Mouse (Mus musculus) G1E (cell line): ENCODE results near the gene Map6. TPM values are rescaled to one million over a fixed set of nuclear protein-coding genes. Genes with fewer than 3 reads are reported as not detected.
"Not testable (repeated sequence)": the region's sequence is repeated elsewhere in the genome, so short reads cannot be mapped to it uniquely, and the experiment has no call there.

Experiments used
- ATAC-seq: 2 replicates; pipeline ENCODE4 v1.8.0; 2016; ENCODE audit warnings: mild to moderate bottlenecking; ENCODE audit not compliant: insufficient number of reproducible peaks, poor library complexity, low FRiP score, severe bottlenecking; ENCODE audit errors: extremely low read depth
- DNase-seq: peaks from one replicate; pipeline ENCODE4 v3.0.0; 2012; ENCODE audit warnings: low spot score
- H3K27me3 ChIP-seq: 2 replicates; pipeline ENCODE4 v1.6.1; 2012; ENCODE audit warnings: mild to moderate bottlenecking, low read length, inconsistent platforms; ENCODE audit not compliant: insufficient read depth
- H3K36me3 ChIP-seq: replicated peaks from 2 replicates; pipeline ENCODE3; 2012; ENCODE audit warnings: mild to moderate bottlenecking, inconsistent platforms
- H3K4me1 ChIP-seq: 2 replicates; pipeline ENCODE4 v1.6.1; 2012; ENCODE audit warnings: low read depth, low read length, inconsistent platforms, mixed read lengths; ENCODE audit not compliant: insufficient read depth
- H3K4me3 ChIP-seq: 2 replicates; pipeline ENCODE4 v1.5.1; 2012; ENCODE audit warnings: low read depth, mild to moderate bottlenecking, inconsistent platforms, low read length, moderate library complexity, mixed read lengths
- H3K9me3 ChIP-seq: replicated peaks from 2 replicates; pipeline ENCODE4 v1.6.1; 2012; ENCODE audit warnings: inconsistent platforms
- CTCF ChIP-seq: IDR thresholded peaks from 2 replicates; pipeline ENCODE4 v1.5.1; 2012; ENCODE audit warnings: low read depth, low read length, inconsistent platforms, mixed read lengths
- GATA1 ChIP-seq: IDR thresholded peaks from 2 replicates; pipeline ENCODE4 v1.6.1; 2012; ENCODE audit warnings: borderline replicate concordance, low read length, inconsistent platforms, mixed read lengths
- GATA2 ChIP-seq: IDR thresholded peaks from 2 replicates; pipeline ENCODE4 v1.6.1; 2012; ENCODE audit warnings: low read depth, low read length, inconsistent platforms, borderline replicate concordance
- POLR2AphosphoS5 ChIP-seq: IDR thresholded peaks from 2 replicates; pipeline ENCODE4 v1.6.1; 2012; ENCODE audit warnings: low read depth, low read length, inconsistent platforms; ENCODE audit not compliant: insufficient replicate concordance
- TAL1 ChIP-seq: conservative IDR thresholded peaks from 2 replicates; pipeline ENCODE4 v1.6.1; 2012; ENCODE audit warnings: low read depth, low read length, inconsistent platforms, mixed read lengths
- polyA plus RNA-seq: library from polyadenylated mRNA; stranded (reverse); fragments of >175 nt; gene quantifications from 2 replicates; pipeline ENCODE4 v1.2.3, GENCODE M21; 2012
- total RNA-seq, 2 experiments: library from RNA; stranded (forward) in 1 of 2; stranded (reverse) in 1 of 2; fragments of 200-1000 nt in 1 of 2; fragments of >200 nt in 1 of 2; fragmentation: Nextera tagmentation in 1 of 2; gene quantifications; 2 replicates each; pipeline ENCODE4 v1.2.3; 2014 to 2017

The Map6 gene
- total and polyA plus RNA-seq, 3 experiments: 0.11 TPM; not detected in 2

- ATAC-seq: no peak
- DNase-seq: peak; percentile 39
- TF ChIP-seq CTCF (peak; percentile 58; the same call in 1 of the 2 replicates), GATA1 (no peak)
- Histone ChIP-seq H3K36me3 (no peaks in the 10 kb centered on the region), H3K9me3 (no peaks in the 10 kb centered on the region), H3K4me1 (no peaks in the 10 kb centered on the region), H3K4me3 (no peak overlapping the region), H3K27me3 (peaks cover 28% of the 10 kb centered on the region)
Measured at GRCm38 (mm10) chr7:99365069-99365468, 97.8 kb downstream of the Map6 start.

DNA sequence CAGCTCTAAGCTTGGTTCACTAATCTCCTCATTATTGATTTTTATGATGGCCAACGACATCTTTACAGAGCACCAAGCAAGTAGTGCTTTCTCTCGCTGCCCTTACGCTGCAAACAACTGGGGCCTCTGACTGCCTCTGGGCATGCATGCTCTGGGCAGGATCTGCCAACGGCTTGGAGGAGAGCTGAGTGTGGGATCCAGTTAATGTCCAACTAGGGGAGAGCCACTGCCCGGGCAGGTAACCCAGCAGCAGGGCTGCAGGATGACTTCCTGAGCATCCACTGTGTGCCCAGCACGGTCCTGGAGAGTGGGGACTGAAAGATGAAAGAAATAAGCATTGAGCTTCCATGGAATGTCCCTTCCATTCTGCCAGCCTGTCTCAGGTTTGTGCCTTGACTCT lies 99.5 kb downstream of the Map6 start:
- ATAC-seq (no peak), DNase-seq (no peak)
- TF ChIP-seq POLR2AphosphoS5 (no peak), CTCF (no peak), GATA1 (no peak), GATA2 (no peak), TAL1 (no peak)
- no peaks in the 10 kb centered on the region for H3K4me1 ChIP-seq
- H3K27me3 ChIP-seq: peaks cover 33% of the 10 kb centered on the region
- no peaks in the 10 kb centered on the region for H3K36me3 ChIP-seq
- H3K4me3 ChIP-seq: no peak overlapping the region
- H3K9me3 ChIP-seq: no peaks in the 10 kb centered on the region

- DNase-seq, H3K9me3 ChIP-seq, H3K4me1 ChIP-seq, H3K36me3 ChIP-seq, H3K4me3 ChIP-seq, ATAC-seq: not testable (repeated sequence)
- peaks cover 23% of the 10 kb centered on the region for H3K27me3 ChIP-seq
Measured at GRCm38 (mm10) chr7:99374325-99374724, 107.1 kb downstream of the Map6 start.

DNA sequence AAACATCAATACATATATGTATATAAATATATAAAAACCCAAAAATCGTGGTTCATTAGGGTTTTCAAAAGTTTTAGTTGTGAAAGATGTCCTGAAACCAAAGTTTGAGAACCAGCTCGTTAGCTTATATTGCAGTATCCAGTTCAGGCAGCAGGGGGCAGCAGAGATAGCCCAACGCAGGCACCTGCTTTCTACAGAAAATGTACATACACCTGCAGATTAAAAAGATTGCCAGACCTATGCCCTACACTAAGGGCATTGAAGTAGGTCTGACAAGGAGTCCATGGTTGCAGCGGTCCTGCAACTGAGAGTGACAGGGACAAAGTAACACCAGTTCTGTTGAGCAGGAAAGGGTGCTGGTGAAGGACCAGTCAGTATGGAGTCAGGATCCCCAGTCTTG lies 108.2 kb downstream of the Map6 start:
- peak; percentile 18 for DNase-seq
- ATAC-seq: no peak
- no peaks in the 10 kb centered on the region for H3K36me3 ChIP-seq
- peaks cover 28% of the 10 kb centered on the region for H3K27me3 ChIP-seq
- H3K9me3 ChIP-seq: peaks cover 7% of the 10 kb centered on the region
- TF ChIP-seq GATA1: no peak
- TF ChIP-seq CTCF: peak; percentile 44; the same call in 1 of the 2 replicates
- peaks cover 2% of the 10 kb centered on the region for H3K4me1 ChIP-seq
- no peak overlapping the region for H3K4me3 ChIP-seq

DNA sequence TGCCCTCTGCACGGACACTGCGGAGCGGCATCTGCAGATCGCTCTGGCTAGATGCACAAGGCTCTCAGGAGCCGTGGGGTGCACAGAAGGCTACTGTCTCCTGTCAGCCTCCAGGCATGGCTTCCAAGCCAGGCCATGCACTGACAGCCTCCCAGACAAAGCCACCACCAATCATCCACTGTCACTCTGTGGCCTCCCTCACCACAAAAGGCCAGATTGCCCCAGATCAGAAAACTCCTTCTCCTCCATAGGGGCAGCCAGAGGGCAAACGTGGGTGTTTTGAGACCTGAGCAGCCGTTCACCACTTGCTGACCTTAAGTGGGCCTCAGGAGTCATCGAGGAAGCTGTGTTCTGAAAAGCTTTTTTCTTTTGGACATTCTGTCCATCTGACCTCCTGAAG lies 111.6 kb downstream of the Map6 start:
- peaks cover 19% of the 10 kb centered on the region for H3K4me1 ChIP-seq
- peaks cover 50% of the 10 kb centered on the region for H3K27me3 ChIP-seq
- ATAC-seq: no peak
- no peak for DNase-seq
- TF ChIP-seq TAL1 (no peak), POLR2AphosphoS5 (no peak), GATA2 (no peak), GATA1 (no peak), CTCF (no peak)
- no peak overlapping the region for H3K4me3 ChIP-seq
- peaks cover 7% of the 10 kb centered on the region for H3K9me3 ChIP-seq
- H3K36me3 ChIP-seq: no peaks in the 10 kb centered on the region

DNA sequence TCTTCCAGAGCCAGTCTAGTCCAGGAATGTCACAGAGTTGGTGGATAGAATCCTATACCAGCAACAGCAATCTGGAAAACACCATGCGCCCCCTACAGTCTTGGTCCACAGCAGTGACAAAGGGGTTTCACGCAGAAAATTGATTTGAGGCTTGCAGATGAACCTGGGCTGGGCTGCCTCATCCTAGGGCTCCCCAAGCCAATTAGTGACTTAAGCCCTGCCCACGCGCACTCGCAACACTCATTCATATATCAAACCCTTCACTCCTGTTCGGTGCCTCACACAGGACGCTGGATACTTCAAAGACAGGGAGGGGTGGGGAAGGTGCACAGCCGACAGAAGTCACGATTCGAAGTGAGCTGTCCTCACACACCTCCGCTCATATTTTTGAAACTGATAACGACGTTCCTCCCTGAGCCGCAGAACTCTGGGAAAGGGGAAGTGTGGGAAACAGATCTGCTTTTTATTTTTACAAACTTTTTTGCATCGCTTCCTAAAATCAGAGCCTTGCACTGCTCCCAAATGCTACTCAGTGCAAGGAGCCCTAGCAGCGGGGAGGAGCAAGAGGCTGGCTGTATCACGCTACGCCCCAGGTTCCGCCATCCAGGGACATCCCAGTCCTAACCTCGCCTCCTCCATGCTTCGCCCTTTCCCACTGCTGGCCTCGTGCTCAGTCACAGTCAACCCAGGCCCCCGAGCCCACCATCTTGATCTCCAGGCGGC lies 113.4 kb downstream of the Map6 start:
- Histone ChIP-seq H3K4me1 (peaks cover 19% of the 10 kb centered on the region), H3K9me3 (peaks cover 7% of the 10 kb centered on the region), H3K27me3 (peaks cover 55% of the 10 kb centered on the region), H3K36me3 (no peaks in the 10 kb centered on the region), H3K4me3 (peak overlapping the region; percentile 69; the same call in 1 of the 2 replicates)
- DNase-seq: peak; percentile 7
- peak; percentile 31; the same call in 1 of the 2 replicates for ATAC-seq
- TF ChIP-seq GATA1 (no peak), GATA2 (no peak), POLR2AphosphoS5 (no peak), CTCF (no peak), TAL1 (no peak)
